Mouse (Mus musculus): ENCODE data around the gene P2ry4. TPM values are rescaled to one million over a fixed set of nuclear protein-coding genes. Genes with fewer than 3 reads are reported as not detected.
A peak's percentile ranks its signal among the peaks of the same experiment; 100 is the strongest.

P2ry4 gene
- not detected in 2 replicates for polyA plus RNA-seq (2016; fragmentation: Nextera tagmentation; extraction: Ambion mirVana)

- 72% methylated on average over 4 of the region's 4 CpGs for WGBS
- H3K36me3 ChIP-seq (replicated peaks) = no peaks in the 10 kb centered on the region
- peaks cover 76% of the 10 kb centered on the region for H3K27me3 ChIP-seq (replicated peaks; ENCODE audit: low read depth, poor library complexity, severe bottlenecking)
- H3K4me1 ChIP-seq = no peaks in the 10 kb centered on the region
- no peak for DNase-seq (ENCODE audit: low spot score)
- H3K4me3 ChIP-seq = no peak within 1 kb of the TSS
- no peak within 1 kb of the TSS for H3K27ac ChIP-seq (replicated peaks)
- no peaks in the 10 kb centered on the region for H3K9me3 ChIP-seq
Measured at GRCm38 (mm10) chrX:100594791-100595190, at the start of gene P2ry4. Gene P2ry4, minus strand, starts transcription at chrX:100594869.

DNA sequence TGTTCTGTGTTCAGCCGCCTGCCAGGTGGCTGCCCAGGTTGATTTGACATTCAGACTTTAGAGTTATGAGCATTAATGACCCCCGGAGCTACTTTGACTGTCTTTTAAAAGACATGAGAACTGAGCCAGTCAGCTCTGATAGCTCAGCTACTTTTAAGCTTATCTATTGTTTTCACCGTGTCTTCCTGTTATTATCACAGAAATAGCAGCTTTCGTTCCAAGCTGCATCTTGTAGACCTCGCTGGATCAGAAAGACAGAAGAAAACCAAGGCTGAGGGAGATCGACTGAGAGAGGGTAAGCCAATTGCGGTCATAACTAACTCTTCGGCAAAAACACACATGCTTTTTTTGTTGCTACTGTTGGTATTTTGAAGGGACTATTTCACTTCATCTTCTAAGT lies 43.8 kb upstream of the P2ry4 start:
- DNase-seq (ENCODE audit: low spot score) = no peak
- peaks cover 89% of the 10 kb centered on the region for H3K36me3 ChIP-seq (replicated peaks)
- H3K27ac ChIP-seq (replicated peaks) = no peak overlapping the region
- H3K4me3 ChIP-seq = no peak overlapping the region
- 93% methylated on average over 8 of the region's 8 CpGs for WGBS
- no peaks in the 10 kb centered on the region for H3K4me1 ChIP-seq
- peaks cover 33% of the 10 kb centered on the region for H3K27me3 ChIP-seq (replicated peaks; ENCODE audit: low read depth, poor library complexity, severe bottlenecking)
- no peaks in the 10 kb centered on the region for H3K9me3 ChIP-seq

GRCm38 (mm10) chrX:100629076-100629475 lies 34.4 kb upstream of the P2ry4 start:
- Histone ChIP-seq H3K27me3 (replicated peaks; ENCODE audit: low read depth, poor library complexity, severe bottlenecking) (peaks cover 41% of the 10 kb centered on the region), H3K9me3 (no peaks in the 10 kb centered on the region), H3K4me1 (0 out of 2 replicates have a peak, but pooled peaks cover 6% of the 10 kb centered on the region), H3K4me3 (no peak overlapping the region), H3K27ac (replicated peaks) (no peak overlapping the region), H3K36me3 (replicated peaks) (peaks cover 22% of the 10 kb centered on the region)
- no peak for DNase-seq (ENCODE audit: low spot score)
- WGBS = 93% methylated on average over 2 of the region's 2 CpGs

DNA sequence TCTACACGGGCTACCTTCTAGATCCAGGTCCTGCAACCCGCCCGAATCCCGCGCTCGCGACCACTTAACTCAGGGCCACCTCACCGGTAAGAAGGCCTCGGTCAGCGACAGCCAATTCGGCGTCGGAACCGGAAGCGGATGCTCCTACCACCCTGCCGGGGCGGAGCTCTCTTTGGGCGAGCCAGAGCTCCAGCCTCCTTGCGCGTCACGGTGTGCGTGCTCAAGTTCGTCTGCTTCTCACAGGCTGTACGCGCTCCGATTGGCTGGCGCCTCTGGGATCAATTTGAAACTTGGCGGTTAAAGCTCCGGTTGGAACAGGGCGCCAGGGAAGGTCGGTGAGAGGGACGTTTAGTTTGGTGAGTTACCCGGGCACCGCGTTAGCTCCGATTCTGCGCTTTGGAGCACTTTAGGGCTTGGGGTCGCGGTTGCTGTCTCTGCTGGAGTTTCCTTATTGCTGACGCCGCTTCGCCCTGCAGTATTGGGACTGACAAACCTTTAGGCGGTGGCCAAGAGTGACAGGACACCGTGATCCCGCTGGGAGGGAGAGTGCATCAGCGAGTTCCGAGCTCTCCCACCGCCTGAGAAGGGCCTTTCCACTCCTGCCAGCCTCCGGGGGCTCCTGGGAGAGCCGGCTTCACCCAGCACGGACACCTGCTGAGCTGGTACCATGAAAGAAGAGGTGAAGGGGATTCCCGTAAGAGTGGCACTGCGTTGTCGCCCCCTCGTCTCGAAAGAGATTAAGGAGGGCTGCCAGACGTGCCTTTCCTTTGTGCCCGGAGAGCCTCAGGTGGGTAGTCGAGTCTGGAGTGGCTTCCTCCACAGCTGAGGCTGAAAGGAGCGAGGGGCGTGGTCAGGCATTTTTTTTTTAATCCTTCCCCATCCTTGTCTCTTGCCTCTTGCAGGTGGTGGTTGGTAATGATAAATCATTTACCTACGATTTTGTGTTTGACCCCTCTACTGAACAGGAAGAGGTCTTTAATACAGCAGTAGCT lies 31.4 kb upstream of the P2ry4 start, which contains the start of gene Pdzd11:
TSS of gene Pdzd11 (minus strand) at position 767 of the 992 bp plus-strand sequence.
- WGBS = 15% methylated on average over 62 of the region's 62 CpGs
- Histone ChIP-seq H3K27ac (replicated peaks) (peak within 1 kb of the TSS; percentile 92), H3K9me3 (no peaks in the 10 kb centered on the region), H3K4me1 (0 out of 2 replicates have a peak, but pooled peaks cover 6% of the 10 kb centered on the region), H3K36me3 (replicated peaks) (peaks cover 27% of the 10 kb centered on the region), H3K27me3 (replicated peaks; ENCODE audit: low read depth, poor library complexity, severe bottlenecking) (peaks cover 44% of the 10 kb centered on the region), H3K4me3 (peak within 1 kb of the TSS; percentile 78)
- peak; percentile 93 for DNase-seq (ENCODE audit: low spot score)

DNA sequence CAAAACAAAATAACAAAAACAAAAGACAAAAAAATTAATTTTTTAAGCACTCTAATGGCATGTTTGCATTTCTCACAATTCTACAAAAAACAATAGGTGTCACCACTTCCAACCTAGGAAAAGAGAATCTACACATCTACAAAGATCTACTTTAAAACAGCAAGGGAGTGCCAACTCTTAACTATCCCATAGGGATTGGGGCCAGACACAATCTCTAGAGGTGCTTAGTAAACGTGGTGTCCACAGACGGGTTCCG lies 30.8 kb upstream of the P2ry4 start, which contains the start of gene Kif4:
TSS of gene Kif4 (plus strand) at position 192 of the 256 bp plus-strand sequence.
- Histone ChIP-seq H3K36me3 (replicated peaks) (peaks cover 27% of the 10 kb centered on the region), H3K27me3 (replicated peaks; ENCODE audit: low read depth, poor library complexity, severe bottlenecking) (peaks cover 44% of the 10 kb centered on the region), H3K27ac (replicated peaks) (peak within 1 kb of the TSS; percentile 92), H3K4me3 (peak within 1 kb of the TSS; percentile 78), H3K4me1 (0 out of 2 replicates have a peak, but pooled peaks cover 6% of the 10 kb centered on the region), H3K9me3 (no peaks in the 10 kb centered on the region)
- WGBS = 18% methylated on average over 3 of the region's 3 CpGs
- no peak for DNase-seq (ENCODE audit: low spot score)

- H3K27ac ChIP-seq (replicated peaks) = peak overlapping the region; percentile 83
- H3K9me3 ChIP-seq = no peaks in the 10 kb centered on the region
- no peak for DNase-seq (ENCODE audit: low spot score)
- peak overlapping the region; percentile 78 for H3K4me3 ChIP-seq
- peaks cover 27% of the 10 kb centered on the region for H3K36me3 ChIP-seq (replicated peaks)
- H3K4me1 ChIP-seq = 0 out of 2 replicates have a peak, but pooled peaks cover 6% of the 10 kb centered on the region
- peaks cover 44% of the 10 kb centered on the region for H3K27me3 ChIP-seq (replicated peaks; ENCODE audit: low read depth, poor library complexity, severe bottlenecking)
- WGBS = 40% methylated on average over 7 of the region's 7 CpGs
Measured at GRCm38 (mm10) chrX:100625146-100625545, 30.5 kb upstream of the P2ry4 start.

DNA sequence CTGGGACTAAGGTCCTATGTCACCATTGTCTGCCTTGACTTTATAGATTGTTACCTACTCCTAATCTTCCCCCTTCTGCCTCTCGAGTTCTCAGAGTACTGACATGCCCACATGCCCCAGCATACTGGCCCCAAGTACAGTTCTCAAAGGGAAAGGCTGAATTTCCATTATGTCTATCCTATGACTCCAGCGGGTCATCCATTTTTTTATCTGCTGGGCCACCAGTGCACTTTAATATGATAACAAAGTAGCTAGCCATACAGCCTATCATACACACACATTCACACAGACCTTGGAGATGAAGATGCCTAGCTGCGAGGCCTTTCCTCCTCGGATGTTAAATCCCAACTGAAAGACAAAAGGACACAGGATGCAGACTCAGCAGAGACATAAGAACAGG lies 29.6 kb upstream of the P2ry4 start:
- Histone ChIP-seq H3K27me3 (replicated peaks; ENCODE audit: low read depth, poor library complexity, severe bottlenecking) (peaks cover 37% of the 10 kb centered on the region), H3K9me3 (no peaks in the 10 kb centered on the region), H3K36me3 (replicated peaks) (peaks cover 27% of the 10 kb centered on the region), H3K4me1 (0 out of 2 replicates have a peak, but pooled peaks cover 6% of the 10 kb centered on the region), H3K27ac (replicated peaks) (no peak overlapping the region), H3K4me3 (no peak overlapping the region)
- DNase-seq (ENCODE audit: low spot score) = no peak
- 91% methylated on average over 4 of the region's 4 CpGs for WGBS

GRCm38 (mm10) chrX:100621366-100621765 lies 26.7 kb upstream of the P2ry4 start:
- H3K9me3 ChIP-seq = no peaks in the 10 kb centered on the region
- no peak for DNase-seq (ENCODE audit: low spot score)
- H3K27ac ChIP-seq (replicated peaks) = no peak overlapping the region
- 0 out of 2 replicates have a peak, but pooled peaks cover 6% of the 10 kb centered on the region for H3K4me1 ChIP-seq
- H3K4me3 ChIP-seq = no peak overlapping the region
- WGBS = 84% methylated on average over 2 of the region's 2 CpGs
- peaks cover 20% of the 10 kb centered on the region for H3K36me3 ChIP-seq (replicated peaks)
- peaks cover 58% of the 10 kb centered on the region for H3K27me3 ChIP-seq (replicated peaks; ENCODE audit: low read depth, poor library complexity, severe bottlenecking)

DNA sequence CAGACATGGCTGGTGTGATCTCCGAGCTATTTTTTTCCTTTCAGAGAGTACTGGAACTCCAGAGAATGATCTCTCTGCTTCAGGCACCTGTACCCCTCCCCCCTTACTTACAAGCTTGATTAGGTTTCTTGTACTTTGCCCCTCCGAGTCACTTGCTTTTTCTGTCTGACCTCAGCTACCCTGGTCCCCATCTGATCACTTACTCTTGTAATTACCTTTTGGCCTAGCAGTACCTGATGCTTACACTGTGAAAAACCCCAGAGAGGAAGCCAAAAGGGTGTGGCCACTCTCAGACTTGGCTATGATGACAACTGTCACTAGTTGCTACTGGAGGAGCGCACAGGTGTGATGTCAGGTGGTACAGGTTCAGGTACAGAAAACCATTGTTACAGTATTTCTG lies 23.8 kb upstream of the P2ry4 start:
- peaks cover 16% of the 10 kb centered on the region for H3K36me3 ChIP-seq (replicated peaks)
- no peaks in the 10 kb centered on the region for H3K4me1 ChIP-seq
- H3K9me3 ChIP-seq = no peaks in the 10 kb centered on the region
- H3K4me3 ChIP-seq = no peak overlapping the region
- DNase-seq (ENCODE audit: low spot score) = no peak
- 66% methylated on average over 3 of the region's 3 CpGs for WGBS
- H3K27me3 ChIP-seq (replicated peaks; ENCODE audit: low read depth, poor library complexity, severe bottlenecking) = peaks cover 60% of the 10 kb centered on the region
- H3K27ac ChIP-seq (replicated peaks) = no peak overlapping the region

DNA sequence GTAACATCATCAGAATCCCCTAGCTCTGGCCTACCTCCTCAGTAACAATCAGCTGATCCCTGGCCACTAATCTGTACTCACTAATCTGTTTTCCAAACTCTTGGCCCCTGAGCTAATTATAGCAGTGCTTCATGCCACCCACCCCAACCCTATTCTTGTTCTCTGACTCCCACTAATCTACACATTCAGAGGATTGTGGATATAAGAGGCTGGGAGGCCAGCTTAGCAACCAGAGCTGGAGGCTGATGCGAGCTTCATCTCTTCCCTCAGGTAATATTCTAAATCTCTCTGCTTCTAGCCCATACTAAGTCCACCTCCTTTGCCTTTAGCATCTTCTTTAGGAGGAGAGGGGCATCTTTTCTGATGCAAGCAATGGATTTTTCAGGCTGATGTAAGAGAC lies 10.6 kb upstream of the P2ry4 start, which contains the start of gene Arr3:
TSS of gene Arr3 (plus strand) at position 184 of the 400 bp plus-strand sequence.
- Histone ChIP-seq H3K4me3 (no peak within 1 kb of the TSS), H3K27ac (replicated peaks) (no peak within 1 kb of the TSS), H3K9me3 (no peaks in the 10 kb centered on the region), H3K4me1 (no peaks in the 10 kb centered on the region), H3K27me3 (replicated peaks; ENCODE audit: low read depth, poor library complexity, severe bottlenecking) (peaks cover 67% of the 10 kb centered on the region), H3K36me3 (replicated peaks) (no peaks in the 10 kb centered on the region)
- 71% methylated on average over 1 of the region's 1 CpGs for WGBS
- DNase-seq (ENCODE audit: low spot score) = no peak

DNA sequence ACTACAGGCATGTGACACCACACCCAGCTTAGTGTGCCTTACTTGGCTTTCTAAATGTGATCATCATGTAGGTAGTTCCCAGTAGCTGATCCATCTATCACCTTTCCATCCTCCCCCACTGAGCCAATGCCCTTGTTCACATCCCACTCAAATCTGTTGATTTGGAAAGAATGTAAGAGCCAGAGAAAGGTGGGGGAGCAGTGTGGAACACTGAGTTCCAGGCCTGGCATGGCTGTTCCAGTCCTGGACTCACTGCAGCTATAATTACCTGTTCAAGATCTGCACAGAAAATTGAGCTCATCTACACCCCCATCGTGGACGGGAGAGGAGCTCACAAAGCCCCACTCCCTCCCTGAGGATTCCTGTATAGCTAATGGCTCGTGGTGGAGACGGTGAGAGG lies 5.1 kb upstream of the P2ry4 start:
- H3K36me3 ChIP-seq (replicated peaks) = no peaks in the 10 kb centered on the region
- no peaks in the 10 kb centered on the region for H3K9me3 ChIP-seq
- peaks cover 81% of the 10 kb centered on the region for H3K27me3 ChIP-seq (replicated peaks; ENCODE audit: low read depth, poor library complexity, severe bottlenecking)
- H3K4me1 ChIP-seq = no peaks in the 10 kb centered on the region
- DNase-seq (ENCODE audit: low spot score) = no peak
- no peak overlapping the region for H3K4me3 ChIP-seq
- no peak overlapping the region for H3K27ac ChIP-seq (replicated peaks)
- 72% methylated on average over 4 of the region's 4 CpGs for WGBS

GRCm38 (mm10) chrX:100597439-100597838 lies 2.8 kb upstream of the P2ry4 start:
- Histone ChIP-seq H3K27ac (replicated peaks) (no peak overlapping the region), H3K36me3 (replicated peaks) (no peaks in the 10 kb centered on the region), H3K27me3 (replicated peaks; ENCODE audit: low read depth, poor library complexity, severe bottlenecking) (peaks cover 89% of the 10 kb centered on the region), H3K9me3 (no peaks in the 10 kb centered on the region), H3K4me1 (no peaks in the 10 kb centered on the region), H3K4me3 (no peak overlapping the region)
- 20% methylated on average over 5 of the region's 5 CpGs for WGBS
- DNase-seq (ENCODE audit: low spot score) = peak; percentile 45

DNA sequence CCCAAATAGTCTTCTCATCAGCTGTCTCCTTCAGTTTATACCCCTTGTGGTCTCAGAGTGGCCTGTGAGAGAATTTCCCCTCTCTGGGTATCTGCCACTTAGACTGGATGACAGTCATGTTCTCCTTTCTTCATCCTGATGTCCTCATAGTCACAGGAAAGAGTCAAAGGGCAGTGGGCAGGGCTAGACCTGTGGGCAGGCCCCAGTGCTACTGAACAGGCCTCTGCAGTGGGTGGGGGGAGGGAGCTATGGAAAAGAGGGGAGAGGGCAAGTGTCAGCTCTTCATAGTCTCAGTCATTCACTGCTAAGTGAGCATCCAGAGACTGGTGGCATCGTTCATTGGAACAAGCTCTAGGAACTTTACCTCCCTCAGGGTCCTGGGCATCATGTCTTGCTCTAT lies 22.7 kb downstream of the P2ry4 start, which contains the start of gene Awat1:
TSS of gene Awat1 (plus strand) at position 301 of the 400 bp plus-strand sequence.
- Histone ChIP-seq H3K9me3 (no peaks in the 10 kb centered on the region), H3K4me3 (no peak within 1 kb of the TSS), H3K27ac (replicated peaks) (no peak within 1 kb of the TSS), H3K36me3 (replicated peaks) (no peaks in the 10 kb centered on the region), H3K4me1 (no peaks in the 10 kb centered on the region), H3K27me3 (replicated peaks; ENCODE audit: low read depth, poor library complexity, severe bottlenecking) (peaks cover 60% of the 10 kb centered on the region)
- DNase-seq (ENCODE audit: low spot score) = no peak
- 77% methylated on average over 1 of the region's 1 CpGs for WGBS
